Mouse (Mus musculus): Measurements from ENCODE around the gene Ctnna3. TPM values are rescaled to one million over a fixed set of nuclear protein-coding genes. Genes with fewer than 3 reads are reported as not detected.

Gene Ctnna3
- total and polyA plus RNA-seq, 2 experiments from 2014 or later, result 0.51 to 0.52 TPM

DNA sequence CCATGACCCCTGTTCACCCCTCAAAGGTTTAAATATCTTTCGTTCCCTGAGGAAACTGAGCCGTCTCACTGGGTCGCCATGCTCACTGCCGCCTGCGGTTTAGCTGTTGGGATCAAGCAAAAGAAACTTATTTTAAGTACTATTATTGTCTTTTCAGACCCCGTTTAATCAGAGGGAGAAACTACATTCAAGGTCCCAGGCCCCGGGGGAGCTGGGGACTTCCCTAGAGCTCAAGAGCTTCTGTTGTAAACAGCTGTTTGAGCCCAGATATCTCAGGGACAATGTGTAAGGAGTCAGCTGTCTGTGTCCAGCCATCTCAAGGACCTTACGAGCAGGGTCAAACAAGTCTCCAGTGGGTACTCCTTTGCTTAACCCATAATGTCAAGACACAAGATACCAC, 2.8 kb upstream of the Ctnna3 start:
- Histone ChIP-seq H3K4me1 (ENCODE audit: insufficient read depth) (no peaks in the 10 kb centered on the region), H3K27ac (ENCODE audit: low read depth, low read length) (no peak overlapping the region), H3K9ac (no peak overlapping the region), H3K27me3 (ENCODE audit: insufficient read depth, low read length) (no peaks in the 10 kb centered on the region), H3K9me3 (ENCODE audit: low read length) (no peaks in the 10 kb centered on the region), H3K4me2 (ENCODE audit: low read depth) (no peak overlapping the region), H3K36me3 (ENCODE audit: insufficient read depth) (no peaks in the 10 kb centered on the region), H3K4me3 (ENCODE audit: low read depth, low read length) (no peak overlapping the region)
- 83% methylated on average over 8 of the region's 8 CpGs for WGBS
- TF ChIP-seq CTCF (IDR thresholded peaks at IDR 0.05; ENCODE audit: low read depth), result no peak
- DNase-seq (no peak), ATAC-seq (no peak)

DNA sequence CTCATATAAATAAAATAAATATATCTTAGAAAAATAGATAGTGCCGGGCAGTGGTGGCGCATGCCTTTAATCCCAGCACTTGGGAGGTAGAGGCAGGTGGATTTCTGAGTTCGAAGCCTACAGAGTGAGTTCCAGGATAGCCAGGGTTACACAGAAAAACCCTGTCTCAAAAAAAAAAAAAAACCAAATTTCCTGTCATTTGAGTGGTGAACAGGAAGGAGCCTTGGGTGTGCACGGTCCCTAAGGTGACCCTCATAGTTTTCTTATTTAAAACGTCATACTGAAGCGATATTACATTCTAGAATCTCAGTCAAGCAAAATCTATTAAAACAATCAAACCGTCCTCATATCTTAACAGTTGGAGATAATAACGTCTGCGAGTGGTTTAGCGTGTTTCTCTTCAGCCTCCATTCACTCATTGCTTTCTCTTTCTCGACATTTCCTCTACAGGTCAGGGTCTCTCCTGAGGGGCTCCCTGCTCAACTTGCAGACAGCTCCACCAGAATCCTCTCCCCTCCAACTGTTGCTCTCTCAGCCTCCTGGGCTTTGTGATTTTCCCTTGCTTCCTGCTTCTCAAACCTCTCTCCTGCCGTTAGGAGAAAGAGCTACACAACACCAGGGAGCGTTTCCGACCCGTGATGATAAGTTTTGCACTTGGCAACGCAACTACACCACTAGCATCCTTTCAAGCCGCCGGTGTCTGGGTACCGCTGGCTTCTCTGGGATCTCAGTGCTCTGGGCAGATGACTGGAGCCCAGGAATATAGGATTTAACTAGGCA, 1.5 kb upstream of the Ctnna3 start:
- 0 out of 2 replicates have a peak overlapping the region, but pooled peaks have one; percentile 29 for H3K27ac ChIP-seq (ENCODE audit: low read depth, low read length)
- no peaks in the 10 kb centered on the region for H3K4me1 ChIP-seq (ENCODE audit: insufficient read depth)
- H3K36me3 ChIP-seq (ENCODE audit: insufficient read depth), result no peaks in the 10 kb centered on the region
- peak; percentile 58 for DNase-seq
- peak overlapping the region; percentile 70 for H3K4me2 ChIP-seq (ENCODE audit: low read depth)
- 20% methylated on average over 19 of the region's 19 CpGs for WGBS
- H3K4me3 ChIP-seq (ENCODE audit: low read depth, low read length), result peak overlapping the region; percentile 79
- no peak for ATAC-seq
- no peaks in the 10 kb centered on the region for H3K27me3 ChIP-seq (ENCODE audit: insufficient read depth, low read length)
- no peaks in the 10 kb centered on the region for H3K9me3 ChIP-seq (ENCODE audit: low read length)
- H3K9ac ChIP-seq, result peak overlapping the region; percentile 42
- peak; percentile 10; the same call in 1 of the 2 replicates for TF ChIP-seq CTCF (IDR thresholded peaks at IDR 0.05; ENCODE audit: low read depth)

DNA sequence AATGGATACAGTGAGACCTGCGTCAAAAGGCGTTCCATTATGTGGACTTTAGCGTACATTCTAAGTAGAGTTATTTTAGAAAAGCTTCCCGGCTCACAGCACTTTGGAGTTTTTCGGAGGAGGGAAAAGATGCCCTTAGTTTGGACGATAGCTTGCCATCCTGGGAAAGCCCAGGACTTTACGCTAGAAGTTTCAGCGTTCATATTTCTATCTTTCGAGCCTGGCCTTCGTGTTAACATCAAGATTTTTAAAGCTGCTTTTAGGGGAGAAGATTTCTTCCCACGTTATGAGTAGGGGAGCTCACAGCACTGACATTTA, 916 bp upstream of the Ctnna3 start:
- DNase-seq (no peak), ATAC-seq (no peak)
- no peaks in the 10 kb centered on the region for H3K36me3 ChIP-seq (ENCODE audit: insufficient read depth)
- under 1% methylated on average over 11 of the region's 11 CpGs for WGBS
- H3K27ac ChIP-seq (ENCODE audit: low read depth, low read length), result 0 out of 2 replicates have a peak overlapping the region, but pooled peaks have one; percentile 29
- H3K27me3 ChIP-seq (ENCODE audit: insufficient read depth, low read length), result no peaks in the 10 kb centered on the region
- H3K4me3 ChIP-seq (ENCODE audit: low read depth, low read length), result peak overlapping the region; percentile 79
- TF ChIP-seq CTCF (IDR thresholded peaks at IDR 0.05; ENCODE audit: low read depth), result no peak
- no peaks in the 10 kb centered on the region for H3K4me1 ChIP-seq (ENCODE audit: insufficient read depth)
- H3K9ac ChIP-seq, result peak overlapping the region; percentile 42
- H3K9me3 ChIP-seq (ENCODE audit: low read length), result no peaks in the 10 kb centered on the region
- H3K4me2 ChIP-seq (ENCODE audit: low read depth), result peak overlapping the region; percentile 70

DNA sequence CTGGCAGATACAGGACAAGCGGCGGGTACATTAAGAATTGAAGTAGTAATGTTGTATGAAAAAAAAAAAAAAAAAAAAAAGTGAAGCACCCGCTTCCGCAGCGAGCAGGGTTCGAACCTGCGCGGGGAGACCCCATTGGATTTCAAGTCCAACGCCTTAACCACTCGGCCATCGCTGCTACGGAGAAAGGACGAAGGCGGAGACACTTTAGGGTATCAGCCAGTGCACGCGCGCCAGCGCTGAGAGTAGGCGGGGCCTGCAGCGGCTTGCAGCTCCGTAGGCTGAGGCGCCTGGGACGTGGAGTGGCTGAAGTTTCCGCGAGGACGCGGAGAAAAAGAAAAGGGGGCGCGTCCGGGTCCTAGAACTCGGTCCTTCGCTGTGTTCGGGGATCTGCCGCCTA, 518 bp upstream of the Ctnna3 start:
- no peak for TF ChIP-seq CTCF (IDR thresholded peaks at IDR 0.05; ENCODE audit: low read depth)
- no peaks in the 10 kb centered on the region for H3K4me1 ChIP-seq (ENCODE audit: insufficient read depth)
- WGBS, result 3% methylated on average over 34 of the region's 34 CpGs

DNA sequence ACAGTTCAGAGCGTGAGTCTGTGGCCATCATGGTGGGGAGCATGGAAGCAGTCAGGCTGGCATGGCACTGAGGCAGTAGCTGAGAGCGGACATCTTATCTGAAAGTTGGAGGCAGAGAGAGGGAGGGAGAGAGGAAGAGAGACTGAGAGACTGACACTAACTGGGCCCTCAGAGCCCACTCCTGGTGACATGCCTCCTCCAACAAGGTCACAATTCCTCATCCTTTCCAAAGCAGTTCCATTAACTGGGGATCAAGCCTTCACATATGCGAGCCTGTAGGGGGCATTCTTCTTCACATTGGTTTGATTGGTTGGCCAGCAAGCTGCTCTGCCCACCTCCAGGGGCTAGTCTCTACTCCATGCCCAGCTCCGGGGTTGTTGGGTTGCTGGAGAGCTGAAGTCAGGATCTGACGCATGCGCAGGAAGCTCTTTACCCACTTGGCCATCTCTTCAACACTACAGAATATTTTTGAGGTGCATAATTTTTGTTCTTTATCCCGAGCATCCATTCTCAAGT, 1.4 kb downstream of the Ctnna3 start:
- Histone ChIP-seq H3K9ac (no peak overlapping the region), H3K36me3 (ENCODE audit: insufficient read depth) (no peaks in the 10 kb centered on the region), H3K4me1 (ENCODE audit: insufficient read depth) (no peaks in the 10 kb centered on the region), H3K27me3 (ENCODE audit: insufficient read depth, low read length) (no peaks in the 10 kb centered on the region), H3K27ac (ENCODE audit: low read depth, low read length) (no peak overlapping the region), H3K9me3 (ENCODE audit: low read length) (no peaks in the 10 kb centered on the region), H3K4me2 (ENCODE audit: low read depth) (no peak overlapping the region), H3K4me3 (ENCODE audit: low read depth, low read length) (no peak overlapping the region)
- ATAC-seq, result no peak
- TF ChIP-seq CTCF (IDR thresholded peaks at IDR 0.05; ENCODE audit: low read depth), result peak; percentile 12; the same call in 1 of the 2 replicates
- DNase-seq, result no peak
- 94% methylated on average over 7 of the region's 7 CpGs for WGBS

More for the DNA sequence above, 518 bp upstream of the Ctnna3 start:
- Histone ChIP-seq H3K27ac (ENCODE audit: low read depth, low read length) (peak overlapping the region; percentile 86), H3K27me3 (ENCODE audit: insufficient read depth, low read length) (no peaks in the 10 kb centered on the region), H3K4me3 (ENCODE audit: low read depth, low read length) (peak overlapping the region; percentile 79), H3K9ac (peak overlapping the region; percentile 65), H3K36me3 (ENCODE audit: insufficient read depth) (no peaks in the 10 kb centered on the region), H3K9me3 (ENCODE audit: low read length) (no peaks in the 10 kb centered on the region), H3K4me2 (ENCODE audit: low read depth) (peak overlapping the region; percentile 70)
- peak; percentile 100 for DNase-seq
- ATAC-seq, result peak; percentile 94

DNA sequence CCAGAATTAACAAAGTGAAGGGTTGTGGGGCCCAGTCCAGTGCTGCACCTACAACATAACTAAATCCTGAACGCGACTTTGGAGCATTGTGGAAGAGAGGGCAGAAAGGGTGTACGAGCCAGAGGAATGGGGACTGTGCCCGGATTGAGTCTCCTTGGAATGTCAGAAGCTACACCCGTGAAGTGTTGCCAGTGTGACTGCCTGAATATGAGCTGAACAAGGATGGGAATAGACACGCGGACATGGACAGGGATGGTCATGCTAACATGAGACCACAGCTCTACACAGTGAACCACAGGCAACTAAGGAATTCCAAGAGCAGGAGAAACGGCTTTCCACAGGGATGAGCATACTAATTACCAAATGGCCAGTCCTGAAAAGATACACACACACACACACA, 2.2 kb downstream of the Ctnna3 start:
- no peaks in the 10 kb centered on the region for H3K36me3 ChIP-seq (ENCODE audit: insufficient read depth)
- ATAC-seq, result no peak
- no peaks in the 10 kb centered on the region for H3K27me3 ChIP-seq (ENCODE audit: insufficient read depth, low read length)
- H3K9ac ChIP-seq, result no peak overlapping the region
- no peak overlapping the region for H3K4me2 ChIP-seq (ENCODE audit: low read depth)
- no peak overlapping the region for H3K4me3 ChIP-seq (ENCODE audit: low read depth, low read length)
- no peaks in the 10 kb centered on the region for H3K4me1 ChIP-seq (ENCODE audit: insufficient read depth)
- no peaks in the 10 kb centered on the region for H3K9me3 ChIP-seq (ENCODE audit: low read length)
- 90% methylated on average over 8 of the region's 8 CpGs for WGBS
- no peak for TF ChIP-seq CTCF (IDR thresholded peaks at IDR 0.05; ENCODE audit: low read depth)
- DNase-seq, result no peak
- no peak overlapping the region for H3K27ac ChIP-seq (ENCODE audit: low read depth, low read length)

DNA sequence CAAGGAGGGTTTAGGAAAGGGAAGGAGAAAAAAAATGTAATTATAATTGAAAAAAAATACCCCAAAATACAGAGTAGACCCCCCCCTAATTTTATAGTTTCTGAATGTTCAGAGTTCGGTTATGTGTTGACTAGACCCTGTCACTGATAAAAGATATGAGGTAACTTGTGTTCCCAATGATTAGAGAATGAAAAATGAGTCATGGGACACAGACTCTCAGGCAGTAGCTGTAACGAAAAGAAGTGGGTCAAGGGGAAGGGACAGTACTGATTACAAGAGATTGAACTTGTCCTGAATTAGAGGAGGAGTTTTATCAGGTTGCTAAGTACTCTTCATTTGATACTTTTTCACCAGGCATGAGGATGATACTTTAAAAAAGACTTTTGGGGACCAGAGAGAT, 3.0 kb downstream of the Ctnna3 start:
- H3K4me2 ChIP-seq (ENCODE audit: low read depth), result no peak overlapping the region
- H3K36me3 ChIP-seq (ENCODE audit: insufficient read depth), result no peaks in the 10 kb centered on the region
- no peak overlapping the region for H3K9ac ChIP-seq
- no peaks in the 10 kb centered on the region for H3K9me3 ChIP-seq (ENCODE audit: low read length)
- H3K4me3 ChIP-seq (ENCODE audit: low read depth, low read length), result no peak overlapping the region
- no peak for TF ChIP-seq CTCF (IDR thresholded peaks at IDR 0.05; ENCODE audit: low read depth)
- no peaks in the 10 kb centered on the region for H3K27me3 ChIP-seq (ENCODE audit: insufficient read depth, low read length)
- DNase-seq (no peak), ATAC-seq (no peak)
- H3K4me1 ChIP-seq (ENCODE audit: insufficient read depth), result no peaks in the 10 kb centered on the region
- WGBS, result 87% methylated on average over 2 of the region's 2 CpGs
- no peak overlapping the region for H3K27ac ChIP-seq (ENCODE audit: low read depth, low read length)

Data from forebrain, postnatal 0 days (tissue).